Mouse (Mus musculus) right cerebral cortex, postnatal 4 days (tissue): ENCODE measurements at regions not wholly inside any gene's neighbourhood (a gene's known extent, or its start where the extent isn't known, plus 50 kb on each side); places are given as distances from the start of the nearest gene placed in this dataset.
A peak's percentile ranks its signal among the peaks of the same experiment; 100 is the strongest.

Source experiments
- DNase-seq: peaks from one replicate; pipeline ENCODE4 v3.0.0-alpha.2; 2022

DNA sequence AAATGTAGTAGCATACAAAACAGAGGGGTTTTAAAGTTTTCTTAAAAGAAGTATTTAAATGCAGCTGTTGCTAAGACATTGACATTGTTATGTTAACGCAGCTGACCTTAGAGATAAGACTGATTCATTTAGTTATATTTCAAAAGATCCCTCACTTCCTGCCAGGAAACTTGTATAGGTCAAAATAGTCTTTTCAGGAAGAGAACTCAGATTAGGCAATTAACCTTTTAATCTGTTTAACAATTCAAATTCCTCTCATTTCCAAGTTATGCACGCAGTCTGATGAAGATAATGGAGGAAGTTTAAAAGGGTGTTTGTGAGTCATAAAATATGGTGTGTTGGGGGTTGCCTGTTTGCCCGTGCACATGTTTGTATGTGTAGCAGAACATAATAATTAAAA is 448.5 kb downstream of the Tmtc2 start:
- no peak for DNase-seq

DNA sequence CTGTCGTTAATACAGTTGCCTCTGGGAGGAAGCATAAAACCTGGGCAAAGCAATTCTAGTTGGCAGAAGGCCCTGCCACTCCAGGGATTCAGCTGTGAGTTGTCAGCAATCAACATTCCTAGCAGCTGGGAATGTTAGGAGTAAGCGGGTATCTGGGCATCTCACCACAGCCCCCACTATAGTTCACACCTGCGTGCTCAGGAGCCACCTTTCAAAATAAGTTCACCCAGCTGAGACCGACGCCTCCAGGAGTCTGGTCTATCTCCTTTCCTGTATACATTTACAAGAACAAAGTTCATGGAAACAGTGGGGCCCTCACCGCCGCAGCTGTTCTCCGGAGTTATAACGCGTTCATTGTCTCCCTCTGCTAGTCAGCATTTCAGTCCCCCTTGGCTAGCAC is 454.0 kb downstream of the Tmtc2 start:
- no peak for DNase-seq

DNA sequence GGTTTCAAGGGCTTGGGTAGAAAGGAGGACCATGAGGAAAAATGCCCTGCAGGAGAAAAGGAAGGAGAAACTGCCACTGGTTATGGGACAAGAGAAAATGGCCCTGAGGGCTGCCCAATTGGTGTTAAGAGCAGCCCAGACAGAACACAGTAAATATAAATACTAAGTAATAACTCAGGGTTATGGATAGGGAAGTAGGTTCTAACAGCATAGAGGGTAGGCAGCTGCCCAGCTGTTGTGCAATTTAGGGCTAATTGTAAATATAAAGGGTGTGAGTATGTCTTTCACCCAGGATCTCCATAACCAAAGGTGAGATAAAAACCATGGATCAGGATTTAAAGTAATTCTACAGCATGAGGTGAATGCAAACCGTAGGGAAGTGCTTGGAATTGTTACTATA is 458.1 kb downstream of the Tmtc2 start:
- DNase-seq: no peak

DNA sequence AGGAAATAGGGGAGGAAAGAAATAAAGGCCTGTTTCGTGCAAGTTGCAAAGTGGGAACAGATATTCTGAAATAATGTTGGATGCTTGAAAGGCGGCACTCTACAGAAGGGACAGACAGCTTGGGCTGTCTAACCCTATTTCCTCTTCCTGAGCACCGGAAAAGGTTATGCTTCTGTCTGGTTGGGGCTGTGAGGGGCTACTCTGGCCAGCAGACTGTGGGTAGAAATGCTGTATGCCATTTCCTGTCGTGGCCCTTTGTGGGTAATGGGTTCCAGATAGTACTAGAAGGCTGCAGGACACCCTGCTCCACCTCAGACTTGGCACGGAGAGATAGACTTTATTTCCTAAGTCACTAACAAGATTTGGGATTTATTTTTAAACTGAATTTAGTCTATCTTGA is 459.3 kb downstream of the Tmtc2 start:
- no peak for DNase-seq

DNA sequence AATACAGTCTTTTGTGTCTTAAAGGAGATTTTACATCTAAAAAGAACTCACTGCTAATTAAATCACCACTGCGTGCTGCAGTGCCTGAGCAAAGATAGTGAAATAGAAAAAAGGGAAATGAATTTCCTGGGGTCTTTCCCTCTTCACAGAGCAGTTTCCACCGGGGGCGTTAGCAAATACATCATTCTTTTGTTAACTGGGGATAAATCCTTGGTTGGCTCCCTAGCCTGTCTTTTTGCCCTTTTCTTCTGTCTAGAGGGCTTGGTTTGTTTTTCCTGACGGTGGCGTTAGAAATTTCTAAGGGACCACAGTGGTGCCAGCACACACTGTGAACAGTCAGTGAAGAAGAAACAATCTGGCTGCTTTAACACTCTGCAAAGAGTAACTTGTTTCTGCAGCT is 464.0 kb downstream of the Tmtc2 start:
- no peak for DNase-seq

DNA sequence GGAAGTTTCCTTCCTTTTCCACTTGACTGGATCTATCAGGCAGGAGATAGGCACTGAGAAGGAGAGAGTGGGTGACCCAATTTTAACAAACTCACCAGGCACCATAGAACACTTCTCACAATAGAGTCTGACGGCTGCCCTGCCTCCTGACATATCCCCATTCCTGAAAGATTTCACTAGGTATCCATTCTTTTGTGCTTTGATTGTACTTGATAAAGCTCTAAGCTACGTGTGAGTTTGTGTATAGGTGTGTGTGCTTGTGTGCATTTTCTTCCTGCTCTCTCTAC is 477.3 kb downstream of the Tmtc2 start:
- DNase-seq: no peak

DNA sequence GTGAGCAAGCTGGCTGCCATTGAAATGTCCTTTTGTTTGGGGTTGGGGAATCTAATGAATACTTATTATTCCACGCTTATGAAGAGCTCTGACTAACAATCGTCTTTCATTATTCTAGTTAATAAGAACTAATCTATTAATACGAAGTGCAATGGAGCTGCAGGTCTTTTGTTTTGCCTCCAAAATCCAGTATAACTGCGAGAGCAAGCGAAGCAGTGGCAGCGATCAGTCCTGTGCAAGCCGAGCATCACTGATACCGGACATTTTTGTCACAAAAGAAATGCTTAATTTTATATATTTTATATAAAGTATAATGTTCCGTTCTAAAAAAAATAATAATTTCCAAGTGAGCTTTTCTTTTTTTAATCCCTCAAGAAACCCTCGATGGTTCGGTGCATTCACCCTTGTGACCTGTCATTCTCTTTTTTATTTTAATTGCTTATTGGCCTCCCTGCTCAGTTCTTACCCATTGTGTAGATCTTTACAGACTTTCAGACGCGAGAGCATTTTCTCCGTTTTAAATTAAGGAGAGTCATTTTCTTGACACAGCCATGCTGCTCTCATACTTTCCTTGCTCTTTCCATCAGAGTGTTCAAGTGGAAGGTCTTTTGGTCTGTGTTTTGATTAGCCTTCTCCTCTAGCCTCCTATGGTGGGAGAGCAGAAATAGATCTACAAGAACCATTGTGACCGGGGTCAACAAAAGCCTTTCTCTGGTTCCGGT is 477.8 kb downstream of the Tmtc2 start:
- DNase-seq: no peak

DNA sequence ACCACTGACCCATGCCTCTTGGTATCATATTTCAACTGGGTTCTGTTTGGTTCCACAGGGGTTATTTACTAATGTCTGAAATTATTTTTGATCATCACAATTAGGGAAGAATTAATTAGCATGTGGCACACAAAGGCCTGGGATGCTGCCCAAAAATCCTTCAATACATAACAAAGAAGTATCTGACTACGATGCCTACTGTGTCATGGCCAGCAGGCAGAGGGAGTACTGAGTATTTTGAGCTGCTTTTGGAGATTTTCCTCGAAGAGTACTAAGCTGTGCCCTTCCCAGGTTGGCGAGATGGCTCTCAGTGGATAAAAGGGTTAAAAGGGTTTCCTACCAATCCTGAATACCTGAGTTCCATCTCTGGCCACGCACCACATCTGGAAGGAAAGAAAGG is 478.5 kb downstream of the Tmtc2 start:
- peak; percentile 6 for DNase-seq

DNA sequence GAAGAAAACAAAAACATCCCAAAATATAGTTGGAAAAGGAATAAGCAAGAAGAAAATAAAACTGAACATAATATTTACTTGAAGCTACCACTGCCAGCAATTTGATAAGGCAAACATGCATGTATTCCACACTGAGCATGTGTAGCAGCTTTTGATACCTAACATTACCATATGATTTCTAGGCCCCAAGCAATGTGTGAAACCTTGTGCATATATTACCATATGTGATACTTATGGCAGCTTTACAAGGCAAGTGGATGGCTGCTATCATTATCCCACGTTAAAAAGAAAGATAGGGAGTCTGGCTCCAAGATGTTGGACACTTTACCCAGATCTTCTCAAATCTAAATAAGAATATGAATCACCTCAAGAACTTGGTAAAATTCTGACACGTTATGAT is 497.4 kb downstream of the Tmtc2 start:
- no peak for DNase-seq

DNA sequence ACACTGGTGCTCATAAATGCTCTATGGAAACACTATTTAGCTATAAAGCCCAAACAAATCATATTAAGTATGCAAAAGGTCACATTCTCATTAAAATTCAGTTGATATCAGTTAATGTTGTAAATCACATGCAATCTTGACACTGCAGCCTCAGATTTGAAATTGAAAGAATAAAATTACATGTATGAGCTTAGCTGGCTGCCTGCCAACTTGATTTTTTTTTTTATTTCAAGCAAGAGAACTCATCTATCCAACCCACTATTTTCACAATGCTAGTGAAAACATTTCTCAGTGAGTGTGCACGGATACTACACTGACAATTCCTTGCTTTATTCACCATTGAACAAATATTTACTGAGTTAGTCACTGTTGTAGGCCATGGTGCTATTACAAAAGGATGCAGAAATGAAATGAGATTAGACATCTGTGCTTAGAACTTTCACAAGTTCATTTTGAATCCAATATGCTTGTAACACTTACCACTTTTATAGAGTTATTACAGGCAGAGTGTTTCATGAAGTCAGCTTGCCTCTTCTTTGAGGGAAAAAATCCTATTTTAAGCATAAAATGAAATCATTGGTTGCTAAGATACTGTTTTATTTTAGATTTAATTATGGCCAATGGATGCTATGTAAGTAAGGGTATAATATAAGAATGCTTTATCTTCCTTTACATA is 539.4 kb downstream of the Tmtc2 start:
- DNase-seq: no peak

DNA sequence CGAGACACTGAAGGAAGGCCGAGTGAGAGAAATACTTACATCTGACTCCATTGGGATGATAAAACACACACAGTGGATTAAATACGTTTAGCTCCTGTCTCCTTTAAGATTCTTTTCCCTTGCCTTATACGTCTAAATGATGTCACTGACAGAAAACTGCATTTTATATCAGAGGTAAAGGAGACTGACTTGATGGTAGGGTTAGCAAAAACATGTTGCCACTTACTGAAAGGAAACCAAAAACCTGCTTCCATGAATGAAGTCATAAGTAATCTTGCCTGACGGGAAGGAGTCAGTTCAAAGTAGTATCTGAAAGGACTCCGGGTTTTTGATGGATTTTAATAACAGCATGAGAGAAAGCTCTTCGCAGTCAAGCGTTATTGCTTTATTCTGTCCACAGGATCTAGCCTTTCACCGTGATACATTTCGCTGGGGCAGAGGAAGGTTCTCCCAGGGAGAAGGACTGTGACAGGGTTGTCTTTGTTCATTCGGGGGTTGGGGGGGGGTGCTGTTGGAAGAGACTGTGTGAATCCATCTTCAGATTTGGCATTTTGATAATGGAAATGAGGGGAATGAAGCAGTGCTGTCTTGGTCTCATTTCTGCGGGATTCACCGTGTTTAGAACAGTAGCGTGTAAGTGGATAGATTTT is 553.7 kb downstream of the Tmtc2 start:
- no peak for DNase-seq

DNA sequence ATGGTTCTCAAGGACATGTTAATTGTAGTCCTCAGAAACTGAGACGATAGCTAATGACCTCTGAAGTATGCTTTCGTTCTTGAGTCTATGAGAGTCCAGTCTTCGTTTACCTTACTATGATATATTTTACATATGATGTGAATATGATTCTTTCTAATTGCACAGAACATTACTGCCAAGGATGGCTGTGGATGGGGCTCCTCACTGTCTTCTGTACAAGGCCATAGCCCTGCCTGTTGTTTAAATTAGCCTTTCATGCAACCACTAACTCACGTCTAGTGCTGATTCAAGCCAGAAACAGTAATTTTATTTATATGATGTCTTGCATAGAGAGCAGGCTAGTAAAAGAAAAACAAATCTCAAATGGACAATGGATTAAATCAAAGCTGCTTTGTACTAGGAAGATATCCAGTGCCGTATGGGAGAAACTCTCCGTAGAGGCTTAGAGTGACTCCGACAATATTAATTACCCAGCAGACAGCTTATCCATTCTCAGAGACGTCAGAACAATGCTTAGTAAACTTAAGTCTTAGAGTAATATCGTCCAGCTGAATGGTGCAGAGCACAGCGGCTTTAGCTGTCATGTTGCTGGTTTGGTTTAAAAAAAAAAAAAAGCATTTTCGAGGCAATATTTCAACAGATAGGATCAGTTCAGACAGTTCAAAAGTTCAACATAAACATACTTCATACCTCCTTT is 554.3 kb downstream of the Tmtc2 start:
- DNase-seq: no peak
